In the genomic region with DNA sequence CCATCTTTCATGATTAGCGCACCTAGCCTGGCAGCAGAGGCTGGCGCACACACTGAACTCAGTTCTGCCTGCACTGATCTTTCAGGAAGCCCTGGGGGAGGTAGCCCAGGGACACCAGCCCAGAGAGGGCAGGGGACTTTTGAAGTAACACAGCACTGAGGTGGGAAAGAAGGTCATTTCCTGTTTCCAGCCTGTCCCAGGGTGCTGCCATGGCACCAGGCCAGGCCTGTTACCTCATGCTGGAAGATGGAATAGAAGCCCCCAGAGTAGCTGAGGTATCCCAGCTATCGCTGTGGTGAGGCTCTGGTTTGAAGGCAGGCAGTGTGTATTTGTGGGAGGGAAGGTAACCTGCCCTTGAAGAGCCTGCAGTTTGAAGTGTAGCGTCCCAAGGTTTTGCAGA, we compare ENCODE assay signal across 21 mouse cellular contexts.
"Had no signal": no experiment of that assay in that cellular context is flagged by ENCODE, and none has a peak within 500 bp of the region (broad histone marks: within the 10 kb centered on the region; RNA-seq: fewer than 3 reads in every experiment).

No protein-coding gene starts in this region.

- H3K27me3 ChIP-seq: lung, embryonic 15.5 days; midbrain, embryonic 12.5 days; neural tube, embryonic 13.5 days; neural tube, embryonic 15.5 days had no signal

- H3K4me1 ChIP-seq: midbrain, embryonic 10.5 days; neural tube, embryonic 13.5 days; neural tube, embryonic 15.5 days had no signal

- H3K4me2 ChIP-seq: lung, embryonic 15.5 days; midbrain, embryonic 12.5 days; neural tube, embryonic 13.5 days; neural tube, embryonic 15.5 days had no signal

- H3K27ac ChIP-seq: lung, embryonic 15.5 days; macrophage; midbrain, embryonic 10.5 days; midbrain, embryonic 12.5 days; neural tube, embryonic 13.5 days; neural tube, embryonic 15.5 days had no signal

- H3K4me3 ChIP-seq: lung, embryonic 15.5 days; midbrain, embryonic 10.5 days; midbrain, embryonic 12.5 days; myocyte; neural tube, embryonic 13.5 days; neural tube, embryonic 15.5 days had no signal

- DNase-seq: lung, adult 2 months; lung, postnatal 14 days; lung, postnatal 36 days; midbrain, embryonic 14.5 days; retina, postnatal 1 day; right cerebral cortex, adult 18-20 months; right cerebral cortex, postnatal 25 days; right cerebral cortex, postnatal 4 days; spleen, adult 18-20 months; thymus, adult 18-20 months; thymus, postnatal 14 days; thymus, postnatal 36 days had no signal

- H3K9me3 ChIP-seq: lung, embryonic 15.5 days; midbrain, embryonic 10.5 days; midbrain, embryonic 12.5 days; neural tube, embryonic 13.5 days; neural tube, embryonic 15.5 days had no signal

- H3K9ac ChIP-seq: lung, embryonic 15.5 days; midbrain, embryonic 12.5 days; neural tube, embryonic 13.5 days; neural tube, embryonic 15.5 days had no signal

- ATAC-seq: lung, postnatal 0 days; midbrain, embryonic 16.5 days had no signal
